Mouse (Mus musculus) ovary, postnatal 36 days (tissue): ENCODE data around the gene Tmem209.
A peak's percentile ranks its signal among the peaks of the same experiment; 100 is the strongest.

Experiments used
- DNase-seq: peaks from one replicate; pipeline ENCODE4 v3.0.0; 2022; ENCODE audit warnings: low spot score, mixed read lengths

The Tmem209 gene

DNA sequence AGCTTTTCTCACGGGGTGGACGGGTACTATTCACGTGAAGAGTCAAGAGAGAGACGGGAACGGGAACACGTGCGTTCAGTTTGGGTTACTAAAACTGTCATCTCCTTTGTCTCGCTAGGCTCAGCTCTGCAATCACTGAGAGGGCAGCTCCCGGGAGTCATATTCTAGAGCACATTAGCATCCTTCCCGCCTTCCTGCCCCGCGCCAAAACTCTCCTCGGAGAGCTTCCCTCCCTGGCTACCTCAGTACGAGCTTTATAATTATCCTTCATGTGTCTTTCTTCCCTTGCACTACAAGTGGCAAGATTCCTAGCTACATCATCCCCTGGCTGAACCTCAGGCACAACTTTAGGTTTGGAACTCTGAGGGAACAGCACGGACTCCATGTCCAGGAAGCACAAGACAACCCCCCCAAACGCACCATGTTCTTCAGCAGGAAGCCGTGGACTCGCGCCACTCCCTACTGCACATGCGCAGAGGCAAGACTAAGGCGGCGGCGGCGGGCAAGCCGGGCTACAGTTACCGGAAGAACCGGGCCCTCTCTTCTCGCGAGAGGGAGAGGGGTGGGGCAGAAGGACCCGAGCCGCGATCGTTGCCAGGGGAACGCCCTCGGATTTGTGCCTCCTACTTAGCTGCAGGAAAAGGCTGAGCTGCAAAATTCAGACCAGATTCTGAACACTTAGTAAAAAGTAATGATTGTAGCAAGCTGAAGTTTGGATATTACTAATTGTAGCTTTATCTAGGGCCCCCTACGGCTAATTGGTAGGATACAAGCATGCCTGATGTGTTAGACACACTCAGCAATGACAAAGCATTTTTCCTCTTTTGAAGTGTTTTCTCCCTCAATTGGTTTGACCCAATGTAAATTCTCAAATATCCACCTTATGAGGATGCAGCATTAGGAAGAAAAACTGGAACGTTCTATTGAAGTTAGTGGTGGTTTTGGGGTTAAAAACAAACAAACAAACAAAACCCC, at the start of gene Tmem209, which contains the start of gene Ssmem1:
TSS of gene Tmem209 (minus strand) at position 519 of the 975 bp plus-strand sequence.
TSS of gene Ssmem1 (plus strand) at position 585 of the 975 bp plus-strand sequence.
- DNase-seq = peak; percentile 99

DNA sequence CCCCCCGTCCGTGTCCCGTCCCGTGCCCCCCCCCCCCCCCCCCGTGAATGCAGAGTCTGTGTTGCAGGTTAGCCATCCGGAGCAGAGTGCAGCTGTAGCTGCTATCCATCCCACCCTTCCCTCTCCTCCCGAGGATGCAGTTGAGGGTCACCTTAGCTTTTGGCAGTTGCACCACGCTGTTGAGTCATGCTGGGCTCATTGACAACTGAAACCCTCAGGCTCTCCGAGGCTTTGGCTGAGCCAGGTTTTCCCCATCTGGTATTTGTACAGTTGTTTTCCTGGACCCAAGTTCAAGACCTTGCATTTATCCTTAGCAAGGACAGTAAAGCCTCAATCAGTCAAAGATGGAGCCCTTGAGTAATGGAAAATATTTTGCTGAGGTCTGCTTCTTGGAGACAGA, 46.5 kb upstream of the Tmem209 start:
- peak; percentile 40 for DNase-seq

DNA sequence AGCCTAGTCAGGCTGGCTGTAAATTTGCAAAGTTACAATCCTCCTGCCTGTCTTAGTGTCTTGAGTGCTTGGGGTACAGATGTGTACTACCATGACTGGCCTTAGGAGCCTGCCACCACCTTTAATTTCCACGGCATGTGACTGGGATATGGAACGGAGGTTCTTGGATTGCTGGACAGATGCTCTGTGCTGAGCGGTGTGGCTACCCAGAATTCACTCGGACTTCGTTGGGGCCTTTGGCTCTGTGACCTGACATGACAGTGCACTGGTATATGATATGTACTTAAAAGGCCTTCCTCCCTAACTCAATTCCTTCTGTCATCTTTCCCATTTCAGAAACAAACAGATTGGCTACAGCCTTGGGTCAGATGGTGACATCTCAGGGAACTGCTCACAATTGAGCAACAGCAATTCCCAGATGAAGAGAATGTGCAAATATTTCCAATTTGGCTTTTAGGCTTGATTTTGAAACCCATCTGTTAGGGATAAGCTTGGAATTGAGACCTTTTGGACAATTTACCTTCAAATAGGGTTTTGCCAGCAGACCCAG, 45.1 kb upstream of the Tmem209 start:
- no peak for DNase-seq

DNA sequence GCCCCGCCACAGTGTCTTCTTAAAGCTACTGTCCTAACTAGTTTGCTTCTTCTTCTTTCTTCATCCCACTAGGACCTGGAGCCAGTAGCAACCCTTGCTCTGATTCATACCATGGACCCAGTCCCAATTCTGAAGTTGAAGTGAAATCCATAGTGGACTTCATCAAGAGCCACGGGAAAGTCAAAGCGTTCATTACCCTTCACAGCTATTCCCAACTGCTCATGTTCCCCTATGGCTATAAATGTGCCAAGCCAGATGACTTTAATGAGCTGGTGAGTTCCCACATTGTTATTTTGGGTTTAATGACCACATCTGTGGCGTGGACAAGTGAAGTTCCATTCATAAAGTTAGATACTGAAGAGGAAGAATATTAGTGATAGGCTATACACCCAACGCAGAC, 44.5 kb upstream of the Tmem209 start:
- no peak for DNase-seq

DNA sequence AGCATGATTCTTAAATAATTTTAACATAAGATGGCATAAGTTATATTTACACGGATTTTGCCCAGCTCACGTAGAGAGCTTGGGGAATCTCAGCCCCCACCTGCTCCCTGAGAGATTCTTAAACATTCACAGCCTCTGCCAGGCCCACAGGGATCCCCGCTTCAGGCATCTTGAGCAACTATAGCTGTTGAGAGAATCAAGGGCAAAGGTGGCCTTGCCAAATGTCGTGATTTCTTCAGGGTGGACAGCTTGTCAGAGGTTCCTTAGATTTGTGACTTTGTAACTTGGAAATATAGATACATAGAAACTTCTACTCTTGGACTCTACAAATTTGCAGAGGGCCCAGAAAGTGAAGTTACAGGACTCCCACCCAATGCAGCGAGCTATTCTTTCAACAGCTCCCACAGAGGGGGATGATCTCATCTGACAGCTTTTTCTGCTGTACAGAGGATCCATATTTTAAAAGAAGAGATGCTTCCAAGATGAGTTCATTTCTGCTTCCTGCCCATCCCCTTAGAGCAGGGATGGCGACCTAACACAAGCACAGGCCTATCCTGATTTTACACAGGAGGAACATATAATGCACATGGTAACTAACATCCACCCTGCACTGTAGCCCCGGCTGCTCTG, 43.9 kb upstream of the Tmem209 start:
- DNase-seq = no peak

DNA sequence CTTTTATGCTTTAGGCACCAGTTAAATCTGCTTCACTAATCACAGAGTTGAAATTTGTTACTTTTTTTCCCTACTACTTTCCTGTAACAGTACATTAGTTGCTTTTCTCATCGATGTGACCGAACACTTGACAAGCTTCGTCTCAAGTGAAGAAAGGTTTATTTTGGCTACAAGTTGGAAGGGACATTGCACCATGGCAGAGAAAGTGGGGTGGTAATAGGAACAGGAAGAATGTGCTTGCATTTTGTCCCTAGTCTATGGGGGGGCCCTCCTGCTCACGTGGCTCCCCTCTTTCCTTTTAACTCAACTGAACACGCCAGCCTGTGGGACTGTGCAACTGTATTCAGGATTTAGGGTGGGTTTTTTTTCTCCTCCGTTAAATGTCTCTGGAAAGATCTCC, 43.0 kb upstream of the Tmem209 start:
- DNase-seq = no peak

DNA sequence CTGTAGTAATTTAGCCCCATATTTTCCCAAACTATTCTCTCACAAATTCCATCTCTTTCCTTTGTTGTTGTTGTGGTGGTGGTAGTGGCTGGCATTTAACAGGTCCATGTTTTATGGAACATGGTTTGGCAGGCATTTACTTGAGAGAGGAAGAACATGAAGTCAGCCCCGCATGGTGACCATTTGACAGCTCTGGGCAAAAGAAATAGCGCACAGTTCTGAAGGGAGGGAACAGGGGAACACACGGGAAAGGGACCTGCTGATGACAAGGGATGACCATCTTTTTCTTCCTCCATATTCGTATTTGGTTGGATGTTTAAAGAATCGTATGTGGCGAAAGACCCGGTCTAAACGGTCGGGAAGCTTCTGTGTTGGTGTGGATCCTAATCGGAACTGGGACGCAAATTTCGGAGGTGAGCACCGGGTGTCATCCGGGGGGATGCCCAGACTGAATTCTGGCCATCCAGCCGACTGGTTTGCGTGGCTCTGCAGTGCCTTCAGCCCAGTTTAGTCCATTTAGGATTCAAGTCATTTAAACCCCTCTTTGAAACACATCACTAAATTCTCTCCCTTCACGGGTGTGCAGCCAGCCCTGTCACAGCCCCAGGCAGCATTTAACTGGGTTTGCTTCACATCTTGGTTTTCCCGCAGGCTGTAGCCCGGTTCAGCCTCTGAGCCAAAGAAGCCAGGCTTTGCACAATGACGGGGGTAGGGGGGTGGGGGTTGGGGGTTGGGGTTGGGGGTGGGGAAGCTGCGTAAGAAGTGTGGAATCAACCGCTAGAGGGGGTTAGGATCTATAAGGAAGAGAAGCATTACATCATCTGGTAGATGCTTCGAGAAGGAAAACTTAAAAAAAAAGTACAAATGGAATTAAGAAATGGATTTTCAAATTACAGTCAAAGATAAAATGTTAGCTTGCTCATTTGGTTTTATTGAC, 42.3 kb upstream of the Tmem209 start:
- no peak for DNase-seq

DNA sequence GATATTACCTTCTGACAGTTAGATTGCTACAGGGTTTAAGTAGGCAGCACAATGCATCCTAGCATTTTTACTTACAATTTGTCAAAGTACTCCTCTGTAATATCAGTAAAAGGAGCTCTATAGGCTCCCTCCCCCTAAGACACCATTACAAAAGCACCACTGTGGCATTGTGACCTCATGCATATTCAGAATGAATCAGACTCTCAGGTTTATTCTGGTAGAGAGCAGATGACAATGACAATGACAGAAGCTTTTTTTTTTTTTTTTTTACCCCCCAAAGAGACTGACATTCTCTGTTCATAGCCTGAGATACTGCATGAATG, 41.6 kb upstream of the Tmem209 start:
- DNase-seq = no peak

DNA sequence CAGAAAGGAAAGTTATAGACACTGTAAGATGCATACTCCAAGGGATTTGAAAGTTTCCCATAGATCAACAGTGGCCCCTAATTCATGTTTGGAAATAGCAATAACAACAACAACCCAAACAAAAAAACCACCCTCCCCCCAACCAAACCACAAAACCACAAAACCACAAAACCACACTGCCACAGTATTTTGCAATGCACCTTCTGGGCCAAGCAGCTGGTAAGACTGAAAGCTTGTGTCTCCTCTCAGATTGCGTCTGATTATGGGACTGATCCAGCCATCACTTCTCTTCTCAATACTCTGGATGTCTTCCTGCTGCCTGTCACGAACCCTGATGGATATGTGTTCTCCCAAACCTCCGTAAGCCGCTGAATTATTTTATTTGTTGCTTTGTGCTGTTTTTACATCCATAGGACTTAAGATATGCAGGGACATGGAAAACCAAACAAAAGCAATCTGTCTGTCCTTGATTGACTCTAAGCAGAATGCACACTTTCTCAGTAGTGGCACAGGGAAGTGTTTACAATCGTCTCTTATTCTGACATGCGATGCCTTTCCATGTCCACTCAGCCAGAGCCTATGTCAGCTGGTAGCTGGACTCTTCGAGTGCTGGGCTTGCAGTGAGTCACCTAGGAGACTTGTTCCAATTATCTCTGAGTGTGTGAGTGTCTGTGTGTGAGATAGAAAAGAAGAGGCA, 41.1 kb upstream of the Tmem209 start:
- DNase-seq = no peak

DNA sequence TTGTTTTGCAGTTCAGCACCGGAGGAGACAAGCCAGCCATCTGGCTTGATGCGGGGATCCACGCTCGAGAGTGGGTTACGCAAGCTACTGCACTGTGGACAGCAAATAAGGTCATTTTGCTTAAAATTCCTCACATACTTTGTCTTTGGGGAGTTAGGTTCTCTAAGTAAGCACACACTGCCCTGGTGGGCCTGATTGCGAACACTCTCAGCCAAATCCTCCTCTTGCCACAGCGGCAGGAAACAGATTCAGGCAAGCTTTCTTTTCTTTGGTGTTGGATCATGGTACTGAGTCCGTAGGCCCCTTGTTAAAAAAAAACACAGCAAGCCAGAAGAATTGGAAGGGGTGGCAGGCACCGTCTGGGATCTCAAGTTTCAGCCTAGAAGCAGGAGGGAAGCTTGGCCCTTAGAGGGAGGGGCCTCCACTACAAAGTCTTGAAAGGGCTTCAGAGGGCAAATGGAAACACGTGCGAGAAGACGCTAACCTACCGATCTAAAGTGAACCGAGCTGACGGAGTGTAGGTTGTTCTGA, 39.7 kb upstream of the Tmem209 start:
- no peak for DNase-seq

DNA sequence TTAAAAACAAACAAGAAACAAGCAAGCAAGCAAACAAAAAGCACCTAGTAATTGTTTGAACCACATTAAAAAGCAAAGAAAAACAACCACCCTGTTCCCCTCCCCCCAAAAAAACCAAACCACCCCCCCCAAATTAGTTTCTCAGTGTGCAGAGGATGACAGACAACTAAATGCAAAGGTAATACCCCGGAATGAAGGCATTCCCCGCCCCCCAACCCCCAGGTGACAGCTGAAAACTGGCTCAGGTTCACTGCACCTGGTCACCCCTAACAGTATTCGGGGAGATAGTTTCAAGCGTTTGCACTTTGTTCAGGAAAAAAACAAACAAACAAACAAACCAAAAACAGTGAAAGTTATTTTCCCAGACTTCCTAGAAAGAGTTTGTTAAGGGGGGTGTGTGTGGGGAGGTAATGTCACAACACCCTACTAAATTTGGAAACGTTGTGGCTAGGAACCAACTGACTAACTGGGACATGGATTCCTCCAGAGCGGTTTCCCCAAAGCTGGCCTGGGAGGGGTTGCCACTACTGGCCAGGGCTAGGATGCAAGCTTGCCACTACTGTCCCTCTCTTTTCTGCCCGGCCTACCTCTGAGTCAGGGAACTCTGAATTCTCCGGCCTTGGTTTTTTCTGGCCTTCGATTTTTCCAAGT, 38.2 kb upstream of the Tmem209 start:
- DNase-seq = no peak

DNA sequence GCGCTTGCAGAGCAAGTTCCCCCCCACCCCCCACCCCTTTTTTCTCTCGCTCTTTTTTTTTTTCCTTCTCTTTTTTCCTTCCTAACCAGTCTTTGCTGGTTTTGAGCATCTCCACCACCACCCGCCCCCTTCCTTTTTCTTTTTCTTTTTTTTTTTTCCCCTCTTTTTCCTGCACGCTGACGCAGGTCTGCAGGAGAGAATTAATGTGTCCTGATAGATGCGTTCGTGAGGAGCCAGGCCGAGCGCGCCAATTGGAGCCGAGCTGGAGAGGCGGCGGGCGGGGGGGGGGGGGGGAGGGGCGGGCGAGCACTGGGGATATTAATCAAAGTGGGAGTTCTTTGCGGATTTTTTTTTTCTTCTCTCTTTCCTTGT, 37.7 kb upstream of the Tmem209 start:
- no peak for DNase-seq

DNA sequence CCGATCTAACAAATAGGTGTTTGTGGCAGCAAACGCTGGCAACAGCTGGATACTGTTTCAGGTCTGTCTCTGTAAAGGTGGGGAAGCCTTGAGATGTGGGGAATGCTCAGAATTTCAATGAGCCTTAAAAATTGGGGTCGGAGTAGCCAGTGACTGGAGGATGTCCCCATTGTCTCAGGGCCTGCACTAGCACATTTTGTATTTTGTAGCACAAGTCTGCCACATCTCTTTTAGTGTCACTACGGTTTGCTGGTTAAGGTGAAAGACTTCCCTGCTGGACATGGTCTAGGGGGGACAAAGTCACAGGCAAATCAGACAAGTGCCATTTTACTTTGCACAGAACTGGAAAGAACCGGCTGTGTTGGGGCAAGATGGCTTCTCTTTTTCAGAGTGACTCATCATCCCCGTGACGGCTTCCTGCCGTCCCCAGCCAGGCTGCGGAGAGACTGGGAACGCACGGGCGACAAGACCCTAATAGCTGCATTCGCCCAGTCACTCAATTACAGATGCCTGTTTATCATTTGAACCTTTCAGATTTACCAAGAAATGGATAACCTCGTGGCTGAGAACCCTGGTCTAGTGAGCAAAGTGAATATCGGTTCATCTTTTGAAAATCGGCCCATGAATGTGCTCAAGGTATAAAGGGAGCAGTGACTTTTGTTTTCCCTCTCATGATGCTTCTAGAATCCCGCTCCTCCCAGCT, 37.1 kb upstream of the Tmem209 start:
- no peak for DNase-seq

DNA sequence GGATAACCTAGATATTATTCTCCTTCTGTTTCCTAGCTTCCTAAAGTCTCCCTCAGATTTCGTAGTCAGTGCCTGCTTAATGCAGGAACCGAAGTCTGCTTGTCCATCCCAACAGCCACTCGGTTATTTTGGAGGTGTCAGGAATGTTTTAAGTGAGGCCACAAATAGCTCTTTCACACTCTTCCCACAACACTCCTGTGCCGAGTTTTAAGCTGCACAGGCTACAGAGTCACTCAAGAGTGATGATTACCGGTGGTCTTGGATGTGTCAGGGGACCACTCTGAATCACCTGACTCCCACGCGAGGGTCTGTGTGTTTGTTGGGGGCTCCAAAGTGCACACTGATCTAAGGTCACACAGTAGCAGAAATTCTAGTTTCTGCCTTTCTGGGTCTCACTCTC, 36.1 kb upstream of the Tmem209 start:
- no peak for DNase-seq

DNA sequence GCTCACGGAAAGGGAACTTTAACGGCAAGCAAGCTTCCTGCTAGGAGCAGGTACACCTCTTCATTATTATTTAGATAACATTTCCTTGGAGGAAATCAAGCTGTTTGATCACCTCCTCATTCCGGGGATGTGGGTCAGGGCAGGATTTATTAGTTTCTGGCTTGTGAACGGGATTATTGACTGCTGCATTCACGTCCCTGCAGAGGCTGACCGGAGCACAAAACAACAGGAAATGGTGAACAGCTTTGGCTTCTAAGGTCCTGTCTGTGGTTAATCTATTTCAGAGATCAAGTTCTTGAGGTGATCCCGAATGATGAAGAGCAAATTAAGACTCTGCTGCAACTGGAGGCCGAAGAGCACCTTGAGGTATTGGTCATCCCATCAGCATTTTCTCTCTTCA, 34.3 kb upstream of the Tmem209 start:
- no peak for DNase-seq

DNA sequence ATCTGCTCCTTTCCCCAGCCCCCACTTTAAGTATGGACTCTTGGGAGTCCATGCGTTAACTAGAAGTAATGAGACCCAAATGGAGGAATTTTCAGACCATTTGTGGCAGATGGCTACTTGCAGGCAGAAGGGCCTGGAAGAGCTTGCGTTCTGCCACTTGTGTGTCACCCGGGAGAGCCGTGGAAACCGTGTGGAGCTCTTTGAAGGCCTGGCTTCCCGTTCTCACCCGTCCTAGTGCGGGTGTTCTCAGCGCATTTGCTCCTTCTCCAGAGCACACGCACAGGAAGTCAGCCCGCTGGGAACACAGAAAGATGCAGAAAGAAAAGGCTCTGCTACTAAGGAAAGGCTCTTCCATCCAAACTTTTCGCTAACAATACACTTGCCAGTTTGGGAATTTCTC, 33.5 kb upstream of the Tmem209 start:
- no peak for DNase-seq

DNA sequence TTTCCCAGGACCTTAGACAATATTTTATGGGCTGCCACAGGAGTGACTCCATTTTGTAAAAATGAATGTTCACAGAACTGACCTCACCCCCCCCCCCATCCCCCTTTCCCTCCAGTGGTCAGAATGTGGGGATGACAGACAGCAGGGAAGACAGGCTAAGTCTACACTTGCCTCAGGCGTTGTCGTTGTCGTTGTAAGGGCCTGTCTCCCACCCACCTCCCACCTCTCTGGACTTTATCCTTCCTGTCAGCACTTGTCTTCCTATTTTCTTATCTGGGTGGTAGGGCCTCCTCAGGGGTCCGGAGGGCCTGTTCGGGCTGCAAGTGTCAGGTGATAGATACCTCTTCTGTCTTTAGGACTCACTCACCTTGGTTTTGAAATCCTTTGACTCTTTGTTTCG, 32.7 kb upstream of the Tmem209 start:
- DNase-seq = no peak

DNA sequence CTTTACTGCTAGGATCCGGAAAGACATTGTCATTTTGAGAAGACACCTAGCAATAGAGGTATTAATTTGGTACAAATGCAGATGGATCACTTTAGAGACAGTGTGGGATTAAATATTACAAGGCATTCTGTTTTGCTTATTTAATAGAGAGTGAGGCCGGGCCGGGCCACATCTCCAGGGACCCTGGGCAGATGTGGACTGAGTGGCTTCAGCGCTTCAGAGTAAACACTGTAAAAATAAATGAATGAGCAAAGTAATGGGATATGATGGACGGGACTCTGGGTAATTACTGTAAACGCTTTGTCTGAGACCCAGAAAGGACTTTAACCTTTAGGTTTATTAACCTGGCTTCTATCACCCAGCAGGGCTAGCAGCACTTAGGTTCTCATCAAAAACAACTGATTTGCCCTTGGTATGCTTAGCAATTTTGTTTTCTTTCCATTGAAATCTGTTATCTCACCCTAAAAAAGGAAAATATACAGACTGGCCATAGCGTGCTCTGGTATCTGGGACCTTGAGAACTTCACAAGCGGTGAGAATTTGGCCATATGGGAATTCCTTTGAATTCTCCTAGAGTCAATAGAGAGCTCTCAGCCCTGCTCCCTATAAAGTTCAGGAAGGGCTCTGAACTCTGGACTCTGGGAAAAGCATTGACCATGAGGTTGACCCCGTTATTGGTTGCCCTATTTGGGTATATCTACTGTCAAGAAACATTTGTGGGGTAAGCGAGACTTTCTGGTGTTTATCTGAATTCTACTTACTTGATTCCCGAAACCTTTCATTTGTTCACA, 31.6 kb upstream of the Tmem209 start, which contains the start of gene Cpa2:
TSS of gene Cpa2 (plus strand) at position 574 of the 791 bp plus-strand sequence.
- no peak for DNase-seq

DNA sequence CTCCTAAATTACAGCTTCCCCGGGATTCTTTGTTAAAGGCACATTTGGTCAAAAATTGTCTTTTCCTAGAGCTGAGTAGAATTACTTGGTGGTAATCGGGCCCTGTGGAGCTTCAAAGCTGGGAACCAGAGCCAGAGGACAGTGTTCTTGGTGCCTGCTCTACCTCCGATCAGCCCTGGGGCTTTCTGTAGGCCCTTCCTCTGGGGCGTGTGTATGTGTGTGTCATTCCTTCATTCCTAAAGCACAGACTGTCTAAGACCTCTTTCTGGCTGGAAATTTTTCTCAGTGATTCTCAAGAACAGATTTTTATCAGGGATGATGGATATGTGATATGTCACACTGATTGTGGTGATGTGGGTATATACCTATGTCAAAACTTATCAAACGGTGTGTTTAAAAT, 29.2 kb upstream of the Tmem209 start:
- no peak for DNase-seq
